ENCODE assay signal across 36 mouse cellular contexts in genomic region chr15:9690845-9691244, GRCm38 (mm10). TPM values are rescaled to one million over a fixed set of nuclear protein-coding genes. Genes with fewer than 3 reads are reported as not detected.
"Had no signal": no experiment of that assay in that cellular context is flagged by ENCODE, and none has a peak within 500 bp of the region (broad histone marks: within the 10 kb centered on the region; RNA-seq: fewer than 3 reads in every experiment).

No protein-coding gene starts in this region.

- H3K9me3 ChIP-seq: heart, embryonic 12.5 days; heart, embryonic 13.5 days; heart, embryonic 15.5 days; hindbrain, embryonic 10.5 days; hindbrain, embryonic 12.5 days; hindbrain, embryonic 13.5 days; hindbrain, embryonic 15.5 days; intestine, embryonic 15.5 days; kidney, embryonic 15.5 days had no signal

- H3K27me3 ChIP-seq: heart, embryonic 12.5 days; heart, embryonic 13.5 days; heart, embryonic 15.5 days; hindbrain, embryonic 12.5 days; hindbrain, embryonic 13.5 days; hindbrain, embryonic 15.5 days; intestine, embryonic 15.5 days; kidney, embryonic 15.5 days had no signal

- ATAC-seq: hindbrain, embryonic 16.5 days; hindbrain, postnatal 0 days; inflammation-experienced regulatory T-cells, adult 6 months; intestine, embryonic 15.5 days; intestine, embryonic 16.5 days; intestine, postnatal 0 days had no signal

- H3K4me1 ChIP-seq: heart, embryonic 12.5 days; heart, embryonic 13.5 days; heart, embryonic 15.5 days; hindbrain, embryonic 10.5 days; hindbrain, embryonic 12.5 days; hindbrain, embryonic 13.5 days; hindbrain, embryonic 15.5 days; intestine, embryonic 15.5 days; kidney, embryonic 15.5 days had no signal

- H3K4me3 ChIP-seq: heart, embryonic 12.5 days; heart, embryonic 13.5 days; heart, embryonic 15.5 days; hindbrain, embryonic 10.5 days; hindbrain, embryonic 12.5 days; hindbrain, embryonic 13.5 days; hindbrain, embryonic 15.5 days; intestine, embryonic 15.5 days; kidney, embryonic 15.5 days; layer of hippocampus, adult 2 months; left cerebral cortex, adult 2 months had no signal

- H3K36me3 ChIP-seq: heart, embryonic 12.5 days; heart, embryonic 13.5 days; heart, embryonic 15.5 days; hindbrain, embryonic 10.5 days; hindbrain, embryonic 12.5 days; hindbrain, embryonic 13.5 days; hindbrain, embryonic 15.5 days; intestine, embryonic 15.5 days; kidney, embryonic 15.5 days had no signal

- H3K27ac ChIP-seq: heart, embryonic 13.5 days; heart, embryonic 15.5 days; hindbrain, embryonic 10.5 days; hindbrain, embryonic 12.5 days; hindbrain, embryonic 13.5 days; hindbrain, embryonic 14.5 days; hindbrain, embryonic 15.5 days; hindbrain, postnatal 0 days; intestine, embryonic 15.5 days; kidney, embryonic 15.5 days; kidney, postnatal 0 days; layer of hippocampus, adult 2 months; left cerebral cortex, adult 2 months had no signal

- H3K9ac ChIP-seq: heart, embryonic 12.5 days; heart, embryonic 13.5 days; heart, embryonic 15.5 days; hindbrain, embryonic 12.5 days; hindbrain, embryonic 13.5 days; hindbrain, embryonic 14.5 days; hindbrain, embryonic 15.5 days; intestine, embryonic 15.5 days; kidney, embryonic 15.5 days had no signal

- DNase-seq: heart, postnatal 10 days; heart, postnatal 14 days; heart, postnatal 36 days; heart, postnatal 4 days; kidney, adult 11 months; kidney, adult 18-20 months; kidney, adult 2 months; kidney, adult 8-10 months; kidney, adult 9 months; kidney, postnatal 10 days; kidney, postnatal 14 days; kidney, postnatal 25 days; kidney, postnatal 36 days; kidney, postnatal 4 days; layer of hippocampus, adult 9-11 months; layer of hippocampus, postnatal 36 days had no signal

- H3K4me2 ChIP-seq: heart, embryonic 11.5 days; heart, embryonic 12.5 days; heart, embryonic 13.5 days; heart, embryonic 15.5 days; hindbrain, embryonic 12.5 days; hindbrain, embryonic 13.5 days; hindbrain, embryonic 14.5 days; hindbrain, embryonic 15.5 days; intestine, embryonic 15.5 days; kidney, embryonic 15.5 days had no signal

RNA-seq across cellular contexts. Expression of gene Spef2, which starts 57.8 kb away (rescaled TPM):
- polyA plus RNA-seq: large intestine, adult 2 months had no signal
